Mouse (Mus musculus): Measurements from ENCODE around the gene Slc6a18. TPM values are rescaled to one million over a fixed set of nuclear protein-coding genes. Genes with fewer than 3 reads are reported as not detected.

The Slc6a18 gene
- total and polyA plus RNA-seq, 3 experiments = not detected

Other genes starting within 250 kb of the Slc6a18 start
- gene Lpcat1, start 210.8 kb downstream of the Slc6a18 start, total RNA-seq (2012; rRNA removed) = 30.5 and 38.8 TPM in 2 replicates
- gene Lpcat1, start 210.8 kb downstream of the Slc6a18 start, polyA plus RNA-seq (2012; ENCODE audit: insufficient read depth in 1 of 2, insufficient read length in 2 of 2, low read depth in 1 of 2, low replicate concordance in 2 of 2, missing spikeins in 1 of 2) = 10 to 100 TPM in 1 of 2 experiments, not detected in 1; 31.5 TPM
- 0.07 and 0.08 TPM in 2 replicates for gene Slc6a3, start 141.3 kb downstream of the Slc6a18 start, total RNA-seq (2012; rRNA removed)
- under 1 TPM in 1 of 2 experiments, not detected in 1; 0.10 TPM for gene Slc6a3, start 141.3 kb downstream of the Slc6a18 start, polyA plus RNA-seq (2012; ENCODE audit: insufficient read depth in 1 of 2, insufficient read length in 2 of 2, low read depth in 1 of 2, low replicate concordance in 2 of 2, missing spikeins in 1 of 2)
- 175 and 197 TPM in 2 replicates for gene Clptm1l, start 74.0 kb downstream of the Slc6a18 start, total RNA-seq (2012; rRNA removed)
- gene Clptm1l, start 74.0 kb downstream of the Slc6a18 start, polyA plus RNA-seq (2012; ENCODE audit: insufficient read depth in 1 of 2, insufficient read length in 2 of 2, low read depth in 1 of 2, low replicate concordance in 2 of 2, missing spikeins in 1 of 2) = 100 to 1,000 TPM; 104 to 201 TPM
- 1.1 and 1.2 TPM in 2 replicates for gene Tert, start 51.1 kb downstream of the Slc6a18 start, total RNA-seq (2012; rRNA removed)
- gene Tert, start 51.1 kb downstream of the Slc6a18 start, polyA plus RNA-seq (2012; ENCODE audit: insufficient read depth in 1 of 2, insufficient read length in 2 of 2, low read depth in 1 of 2, low replicate concordance in 2 of 2, missing spikeins in 1 of 2) = 1 to 10 TPM in 1 of 2 experiments, not detected in 1; 2.0 TPM
- not detected in 2 replicates for gene Slc6a19, start 26.8 kb upstream of the Slc6a18 start, total RNA-seq (2012; rRNA removed)
- gene Slc6a19, start 26.8 kb upstream of the Slc6a18 start, polyA plus RNA-seq (2012; ENCODE audit: insufficient read depth in 1 of 2, insufficient read length in 2 of 2, low read depth in 1 of 2, low replicate concordance in 2 of 2, missing spikeins in 1 of 2) = not detected
- 3.1 and 3.5 TPM in 2 replicates for gene Slc12a7, start 55.1 kb upstream of the Slc6a18 start, total RNA-seq (2012; rRNA removed)
- 1 to 10 TPM in 1 of 2 experiments, not detected in 1; 6.9 TPM for gene Slc12a7, start 55.1 kb upstream of the Slc6a18 start, polyA plus RNA-seq (2012; ENCODE audit: insufficient read depth in 1 of 2, insufficient read length in 2 of 2, low read depth in 1 of 2, low replicate concordance in 2 of 2, missing spikeins in 1 of 2)
- gene Nkd2, start 169.6 kb upstream of the Slc6a18 start, total RNA-seq (2012; rRNA removed) = not detected in 2 replicates
- not detected for gene Nkd2, start 169.6 kb upstream of the Slc6a18 start, polyA plus RNA-seq (2012; ENCODE audit: insufficient read depth in 1 of 2, insufficient read length in 2 of 2, low read depth in 1 of 2, low replicate concordance in 2 of 2, missing spikeins in 1 of 2)

Data from MEL (cell line).